Mouse (Mus musculus) MEL (cell line): ENCODE measurements at regions not wholly inside any gene's neighbourhood (a gene's known extent, or its start where the extent isn't known, plus 50 kb on each side); places are given as distances from the start of the nearest gene placed in this dataset.

ENCODE experiments used
- CHD2 ChIP-seq: IDR thresholded peaks from 2 replicates; pipeline ENCODE4 v1.6.1; 2011; ENCODE audit warnings: low read length, improper control_type of control experiment
- CTCF ChIP-seq, 3 experiments: IDR thresholded peaks in 2 of 3; conservative IDR thresholded peaks in 1 of 3; 2 replicates each; pipeline ENCODE4 v1.5.1; 2011 to 2012; ENCODE audit warnings: low read length in 3 of 3, low read depth in 2 of 3, mild to moderate bottlenecking in 2 of 3, improper control_type of control experiment in 1 of 3, inconsistent platforms in 1 of 3, mixed read lengths in 1 of 3, moderate library complexity in 1 of 3; ENCODE audit not compliant: control insufficient read depth in 1 of 3, insufficient read depth in 1 of 3, poor library complexity in 1 of 3, severe bottlenecking in 1 of 3
- GATA1 ChIP-seq: IDR thresholded peaks from 2 replicates; pipeline ENCODE4 v1.6.1; 2011; ENCODE audit warnings: low read depth, low read length, improper control_type of control experiment
- KAT2A ChIP-seq: conservative IDR thresholded peaks from 2 replicates; pipeline ENCODE4 v1.6.1; 2012; ENCODE audit warnings: low read depth, low read length, improper control_type of control experiment, inconsistent platforms
- POLR2A ChIP-seq, 2 experiments: IDR thresholded peaks; 2 replicates each; pipeline ENCODE4 v1.6.1; 2011 to 2012; ENCODE audit warnings: low read length in 2 of 2, mild to moderate bottlenecking in 2 of 2, control low read depth in 1 of 2, improper control_type of control experiment in 1 of 2, low read depth in 1 of 2, moderate library complexity in 1 of 2; ENCODE audit not compliant: control insufficient read depth in 1 of 2, insufficient read depth in 1 of 2, poor library complexity in 1 of 2
- SMC3 ChIP-seq: IDR thresholded peaks from 2 replicates; pipeline ENCODE4 v1.6.1; 2011; ENCODE audit warnings: low read depth, low read length, improper control_type of control experiment

GRCm38 (mm10) chr11:37498463-37499015 lies 262.8 kb upstream of the Tenm2 start:
- no peak for TF ChIP-seq GATA1
- no peak for TF ChIP-seq CTCF (IDR thresholded peaks at IDR 0.05 in 2 of 3, conservative IDR thresholded peaks at IDR 0.05 in 1 of 3; ENCODE audit: control insufficient read depth in 1 of 3, insufficient read depth in 1 of 3, low read depth in 2 of 3, low read length in 3 of 3, poor library complexity in 1 of 3, severe bottlenecking in 1 of 3)
- no peak for TF ChIP-seq KAT2A
- no peak for TF ChIP-seq POLR2A (IDR thresholded peaks at IDR 0.05; ENCODE audit: control insufficient read depth in 1 of 2, insufficient read depth in 1 of 2, low read depth in 1 of 2, low read length in 2 of 2, poor library complexity in 1 of 2)
- no peak for TF ChIP-seq CHD2
- no peak for TF ChIP-seq SMC3
